Mouse (Mus musculus) testis, adult 2 months (tissue): ENCODE measurements around the gene Uba2. TPM values are rescaled to one million over a fixed set of nuclear protein-coding genes. Genes with fewer than 3 reads are reported as not detected.
"Not testable (repeated sequence)": the region's sequence is repeated elsewhere in the genome, so short reads cannot be mapped to it uniquely, and the experiment has no call there.

Experiments used
- H3K27ac ChIP-seq: fragments of 200-500 bp; 2 replicates; pipeline ENCODE4 v1.5.1; 2012; ENCODE audit warnings: low read depth, low read length; ENCODE audit not compliant: control insufficient read depth, insufficient read depth
- H3K27me3 ChIP-seq: fragments of 200-500 bp; 2 replicates; pipeline ENCODE4 v1.6.1; 2012; ENCODE audit warnings: mild to moderate bottlenecking, low read length, moderate library complexity; ENCODE audit not compliant: control insufficient read depth, insufficient read depth
- H3K36me3 ChIP-seq: fragments of 200-500 bp; 2 replicates; pipeline ENCODE4 v1.6.1; 2012; ENCODE audit warnings: mild to moderate bottlenecking, low read length; ENCODE audit not compliant: control insufficient read depth, insufficient read depth
- H3K4me1 ChIP-seq: fragments of 200-500 bp; 2 replicates; pipeline ENCODE4 v1.6.1; 2012; ENCODE audit warnings: low read length; ENCODE audit not compliant: control insufficient read depth, insufficient read depth
- H3K4me3 ChIP-seq: fragments of 200-500 bp; 2 replicates; pipeline ENCODE4 v1.5.1; 2012; ENCODE audit warnings: low read depth, mild to moderate bottlenecking, low read length, moderate library complexity, mixed read lengths; ENCODE audit not compliant: control insufficient read depth
- CTCF ChIP-seq: fragments of 200-500 bp; IDR thresholded peaks from 2 replicates; pipeline ENCODE4 v1.5.1; 2012; ENCODE audit warnings: low read depth, mild to moderate bottlenecking, inconsistent platforms, low read length, moderate library complexity; ENCODE audit not compliant: control insufficient read depth, insufficient read depth, insufficient replicate concordance
- POLR2A ChIP-seq: fragments of 200-500 bp; IDR thresholded peaks from 2 replicates; pipeline ENCODE4 v1.6.1; 2012; ENCODE audit warnings: low read depth, mild to moderate bottlenecking, inconsistent platforms, low read length, moderate library complexity; ENCODE audit not compliant: control insufficient read depth
- polyA plus RNA-seq: library from polyadenylated mRNA; depleted of rRNA; stranded (reverse); fragments of >200 nt; gene quantifications from 2 replicates; pipeline ENCODE4 v1.2.3, GENCODE M21; 2012

Uba2 gene
- polyA plus RNA-seq, 1 experiment: 56.6 TPM

DNA sequence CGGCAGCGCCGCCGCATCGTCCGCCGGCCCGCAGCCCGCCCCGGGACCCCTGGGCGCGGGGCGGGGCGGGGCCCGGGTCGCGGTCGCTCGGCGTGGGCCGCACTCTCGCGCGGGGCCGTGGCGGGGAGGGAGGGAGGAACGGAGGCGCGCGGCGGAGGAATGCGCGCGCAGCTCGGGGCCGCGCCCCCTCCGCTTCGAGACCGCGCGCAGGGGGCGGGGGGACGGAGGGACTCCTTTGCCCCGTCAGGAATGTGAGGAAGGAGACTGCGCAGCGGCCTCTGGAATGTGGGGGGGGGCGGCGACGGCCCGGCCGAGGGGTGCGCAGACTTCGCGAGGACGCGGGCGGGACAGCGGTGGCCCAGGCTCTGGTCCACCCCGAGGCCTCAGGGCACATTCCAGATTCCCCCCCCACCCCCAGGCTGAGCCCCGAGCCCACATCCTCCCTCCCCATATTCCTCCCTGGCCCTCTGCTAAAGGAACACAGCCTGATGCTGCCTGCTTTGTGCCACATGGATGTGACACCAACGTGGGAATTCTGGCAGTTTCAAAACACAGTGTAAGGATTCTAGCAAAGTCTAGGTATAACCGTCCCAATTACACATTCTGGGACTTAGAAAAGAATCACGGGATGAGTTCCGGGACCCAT lies 36.2 kb downstream of the Uba2 start, which contains the start of gene Wtip:
TSS of gene Wtip (minus strand) at position 152 of the 646 bp plus-strand sequence.
- Histone ChIP-seq H3K4me3 (peak within 1 kb of the TSS; percentile 89), H3K27me3 (no peaks in the 10 kb centered on the region), H3K36me3 (no peaks in the 10 kb centered on the region), H3K4me1 (peaks cover 8% of the 10 kb centered on the region), H3K27ac (peak within 1 kb of the TSS; percentile 78)
- no peak for TF ChIP-seq CTCF
- no peak for TF ChIP-seq POLR2A

DNA sequence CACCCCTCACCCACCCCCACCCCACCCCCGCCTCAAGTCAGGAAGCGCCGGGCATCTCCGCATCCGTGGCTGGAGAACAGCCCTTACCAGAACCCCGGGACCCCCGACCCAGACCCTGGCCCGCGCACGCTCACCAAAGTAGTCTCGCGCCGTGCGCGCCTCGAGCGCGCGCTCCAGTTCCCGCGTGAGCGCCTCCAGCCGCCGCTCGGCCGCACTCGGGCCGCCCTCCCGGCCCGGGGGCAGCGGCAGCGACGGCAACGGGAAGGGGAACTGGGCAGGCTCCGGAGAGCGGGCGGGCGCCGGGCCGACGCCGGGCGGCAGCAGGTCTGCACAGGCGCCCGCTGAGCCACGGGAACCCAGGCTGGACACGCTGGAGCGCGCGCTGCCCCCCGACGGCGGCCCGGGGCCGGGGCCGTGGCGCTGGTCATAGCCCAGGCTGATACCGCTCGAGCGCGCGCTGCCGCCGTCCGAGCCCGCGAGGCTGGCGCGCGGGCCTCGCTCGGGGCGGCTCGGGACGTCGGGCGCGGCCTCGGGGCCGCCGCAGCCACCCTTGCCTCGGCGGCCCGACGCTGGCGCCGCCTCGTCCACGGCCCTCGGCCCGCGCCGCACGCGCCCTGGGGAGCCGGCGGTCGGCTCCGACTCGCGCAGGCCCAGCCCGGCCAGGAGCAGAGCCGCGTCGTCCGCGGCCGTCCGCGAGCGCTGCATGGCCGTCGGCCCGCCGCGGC lies 36.9 kb downstream of the Uba2 start:
- H3K4me3 ChIP-seq: peak overlapping the region; percentile 89
- H3K36me3 ChIP-seq: no peaks in the 10 kb centered on the region
- H3K27ac ChIP-seq: peak overlapping the region; percentile 78
- TF ChIP-seq POLR2A (no peak), CTCF (no peak)
- H3K27me3 ChIP-seq: no peaks in the 10 kb centered on the region
- H3K4me1 ChIP-seq: peaks cover 8% of the 10 kb centered on the region

DNA sequence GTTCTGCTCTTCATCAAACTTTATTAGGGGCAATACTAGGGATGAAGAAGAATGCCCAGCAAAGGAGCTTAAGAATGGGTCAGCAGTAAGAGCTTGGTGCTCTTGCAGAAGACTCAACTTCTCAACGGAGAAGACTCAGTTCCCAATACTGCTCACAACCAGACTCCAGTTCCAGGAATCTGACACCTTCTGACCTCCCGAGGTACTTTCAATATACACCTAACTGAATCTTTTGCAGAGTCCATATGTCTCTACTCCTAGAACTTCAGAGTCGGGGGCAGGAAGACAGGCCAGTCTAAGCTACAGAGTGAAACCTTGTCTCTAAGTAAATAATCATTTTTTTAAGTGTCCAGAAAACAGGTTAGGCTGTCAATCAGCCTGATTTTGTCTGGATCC lies 37.4 kb downstream of the Uba2 start:
- Histone ChIP-seq H3K36me3 (no peaks in the 10 kb centered on the region), H3K27ac (no peak overlapping the region; the same call in 1 of the 2 replicates), H3K4me1 (peaks cover 8% of the 10 kb centered on the region), H3K27me3 (no peaks in the 10 kb centered on the region), H3K4me3 (no peak overlapping the region)
- TF ChIP-seq POLR2A (no peak), CTCF (no peak)

DNA sequence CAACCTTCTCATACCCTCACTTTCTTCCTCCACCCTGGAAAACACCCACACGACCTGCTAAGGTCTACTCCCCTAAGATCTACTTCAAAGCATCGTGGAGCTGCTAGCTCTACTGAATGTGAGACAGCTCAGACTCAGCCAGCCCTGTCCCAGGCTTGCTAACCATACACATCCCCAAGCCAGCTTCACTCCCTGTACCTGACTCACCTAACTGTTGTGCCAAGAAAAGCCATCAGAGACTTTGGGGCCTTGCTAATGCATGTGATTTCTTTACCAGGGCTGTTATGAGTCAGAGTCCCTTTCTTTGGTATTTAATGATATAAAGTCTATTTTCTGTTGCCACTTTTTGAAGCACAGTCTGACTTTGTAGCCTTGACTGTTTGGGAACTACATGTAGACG lies 38.3 kb downstream of the Uba2 start:
- H3K36me3 ChIP-seq: no peaks in the 10 kb centered on the region
- H3K4me1 ChIP-seq: peaks cover 8% of the 10 kb centered on the region
- no peak for TF ChIP-seq POLR2A
- TF ChIP-seq CTCF: no peak
- H3K27me3 ChIP-seq: no peaks in the 10 kb centered on the region
- no peak overlapping the region for H3K4me3 ChIP-seq
- H3K27ac ChIP-seq: no peak overlapping the region

DNA sequence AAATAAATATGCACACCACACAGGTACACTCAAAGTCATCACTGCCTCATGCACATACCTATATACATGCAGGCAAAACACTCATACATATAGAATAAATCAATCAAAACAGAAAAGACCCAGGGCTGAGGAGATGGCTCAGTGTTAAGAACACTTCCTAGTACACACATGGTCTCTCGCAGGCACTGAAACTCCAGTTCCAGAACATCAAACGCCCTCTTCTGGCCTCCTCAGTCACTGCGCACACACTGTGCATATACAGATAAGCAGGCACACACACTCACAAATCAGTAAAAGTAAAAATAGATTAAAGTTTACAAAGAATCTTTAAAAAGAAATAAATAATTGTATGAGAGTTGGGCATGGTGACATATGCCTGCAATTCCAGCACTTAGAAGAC lies 43.1 kb downstream of the Uba2 start:
- no peak overlapping the region for H3K4me3 ChIP-seq
- TF ChIP-seq CTCF (no peak), POLR2A (no peak)
- no peaks in the 10 kb centered on the region for H3K27me3 ChIP-seq
- no peaks in the 10 kb centered on the region for H3K4me1 ChIP-seq
- H3K27ac ChIP-seq: no peak overlapping the region
- H3K36me3 ChIP-seq: no peaks in the 10 kb centered on the region

DNA sequence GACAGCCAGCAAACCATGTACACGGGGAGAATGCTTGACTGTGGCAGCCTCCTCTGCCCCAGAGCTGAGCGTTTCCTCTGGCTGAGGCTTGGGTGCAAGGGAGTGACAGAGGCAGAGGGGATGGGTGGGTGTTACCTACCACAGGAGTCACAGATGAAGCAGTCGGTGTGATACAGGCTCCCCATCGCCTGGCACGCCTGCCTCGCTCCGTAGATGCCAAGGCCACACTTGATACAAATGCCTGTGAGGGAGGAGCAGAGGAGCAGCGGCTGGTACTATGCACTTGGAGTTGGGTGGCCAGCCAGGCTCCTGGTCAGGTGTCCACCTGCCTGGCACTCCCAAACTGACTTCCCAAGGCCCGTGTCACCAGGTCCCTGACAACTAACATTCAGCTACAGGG lies 44.1 kb downstream of the Uba2 start:
- Histone ChIP-seq H3K4me1 (no peaks in the 10 kb centered on the region), H3K27ac (no peak overlapping the region), H3K4me3 (no peak overlapping the region), H3K36me3 (no peaks in the 10 kb centered on the region), H3K27me3 (no peaks in the 10 kb centered on the region)
- TF ChIP-seq CTCF (no peak), POLR2A (no peak)

DNA sequence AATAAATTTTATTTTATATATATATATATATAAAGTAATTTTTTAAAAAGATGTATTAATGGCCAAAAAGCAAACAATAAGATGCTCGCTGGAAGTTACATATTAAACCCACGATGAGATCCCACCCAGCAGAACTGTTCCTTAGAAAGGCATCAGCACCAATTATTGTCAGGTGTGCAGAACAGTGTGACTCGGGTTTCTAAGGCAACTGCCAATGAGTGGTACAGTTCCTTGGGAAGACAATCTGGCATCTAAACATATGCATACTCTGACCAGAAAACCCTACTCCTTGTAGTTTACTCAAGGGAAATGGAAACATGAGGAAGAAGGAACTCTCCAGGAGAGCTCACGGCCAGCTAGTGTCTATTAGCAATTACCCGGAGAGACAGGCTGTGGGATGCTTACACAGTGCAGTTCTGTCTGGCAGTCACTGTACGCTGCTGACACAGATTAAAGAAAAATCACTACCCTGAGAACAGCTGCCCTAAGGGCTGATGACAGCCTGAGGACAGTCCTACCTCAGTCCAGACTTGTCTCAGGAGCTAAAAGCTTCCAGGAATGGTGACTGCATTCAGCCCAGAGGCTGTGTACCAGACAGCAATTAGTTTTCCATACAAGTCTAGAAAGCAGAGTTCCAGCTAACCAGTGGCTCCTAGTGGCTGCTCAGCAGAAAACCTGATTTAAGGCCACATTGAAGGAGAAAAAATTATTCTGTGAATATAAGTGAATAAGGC lies 46.2 kb downstream of the Uba2 start:
- no peaks in the 10 kb centered on the region for H3K4me1 ChIP-seq
- TF ChIP-seq CTCF (no peak), POLR2A (no peak)
- H3K27me3 ChIP-seq: no peaks in the 10 kb centered on the region
- no peak overlapping the region for H3K27ac ChIP-seq
- no peak overlapping the region for H3K4me3 ChIP-seq
- H3K36me3 ChIP-seq: no peaks in the 10 kb centered on the region

DNA sequence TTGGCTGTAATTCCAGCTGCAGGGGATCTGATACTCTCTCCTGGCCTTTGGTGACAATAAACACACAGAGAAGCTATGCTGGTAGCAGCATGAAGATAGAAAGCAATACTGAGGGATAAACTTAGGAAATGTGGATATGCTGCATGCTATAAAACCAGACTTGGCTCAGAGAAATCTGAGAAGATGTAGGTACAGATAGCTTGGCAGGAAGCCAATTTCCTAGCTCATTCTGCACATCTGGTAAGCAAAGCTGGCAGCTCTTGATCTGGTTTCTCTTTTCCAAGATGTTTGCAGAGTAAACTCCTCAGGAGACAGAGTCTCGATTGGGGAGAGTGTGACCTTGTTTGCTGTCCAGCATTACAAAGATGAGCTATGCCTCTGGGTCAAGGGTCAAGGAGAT lies 48.8 kb downstream of the Uba2 start:
- not testable (repeated sequence) for H3K4me3 ChIP-seq, H3K27me3 ChIP-seq, H3K36me3 ChIP-seq, H3K4me1 ChIP-seq, H3K27ac ChIP-seq
